Mouse (Mus musculus) testis, adult 2 months (tissue): ENCODE data around the gene Capn7.

Experiments used
- CTCF ChIP-seq: fragments of 200-500 bp; IDR thresholded peaks from 2 replicates; pipeline ENCODE4 v1.5.1; 2012; ENCODE audit warnings: low read depth, mild to moderate bottlenecking, inconsistent platforms, low read length, moderate library complexity; ENCODE audit not compliant: control insufficient read depth, insufficient read depth, insufficient replicate concordance
- POLR2A ChIP-seq: fragments of 200-500 bp; IDR thresholded peaks from 2 replicates; pipeline ENCODE4 v1.6.1; 2012; ENCODE audit warnings: low read depth, mild to moderate bottlenecking, inconsistent platforms, low read length, moderate library complexity; ENCODE audit not compliant: control insufficient read depth

GRCm38 (mm10) chr14:31335765-31336164 lies 673 bp upstream of the Capn7 start:
- TF ChIP-seq CTCF (no peak), POLR2A (no peak)
